Mouse (Mus musculus): ENCODE data around the gene Rnls.

GRCm38 (mm10) chr19:33092575-33092974, 299.5 kb downstream of the Rnls start:
- TF ChIP-seq CTCF (IDR thresholded peaks at IDR 0.05; ENCODE audit: extremely low read depth, insufficient read depth, insufficient read length, insufficient replicate concordance) (no peak), POLR2A (IDR thresholded peaks at IDR 0.05; ENCODE audit: low read depth, low read length) (no peak)

Data from spleen, adult 2 months (tissue).